Mouse (Mus musculus) kidney, adult 9 months (tissue): ENCODE results near the gene Spata3.

Experiments used
- DNase-seq: peaks from one replicate; pipeline ENCODE4 v3.0.0; 2022

Spata3 gene

DNA sequence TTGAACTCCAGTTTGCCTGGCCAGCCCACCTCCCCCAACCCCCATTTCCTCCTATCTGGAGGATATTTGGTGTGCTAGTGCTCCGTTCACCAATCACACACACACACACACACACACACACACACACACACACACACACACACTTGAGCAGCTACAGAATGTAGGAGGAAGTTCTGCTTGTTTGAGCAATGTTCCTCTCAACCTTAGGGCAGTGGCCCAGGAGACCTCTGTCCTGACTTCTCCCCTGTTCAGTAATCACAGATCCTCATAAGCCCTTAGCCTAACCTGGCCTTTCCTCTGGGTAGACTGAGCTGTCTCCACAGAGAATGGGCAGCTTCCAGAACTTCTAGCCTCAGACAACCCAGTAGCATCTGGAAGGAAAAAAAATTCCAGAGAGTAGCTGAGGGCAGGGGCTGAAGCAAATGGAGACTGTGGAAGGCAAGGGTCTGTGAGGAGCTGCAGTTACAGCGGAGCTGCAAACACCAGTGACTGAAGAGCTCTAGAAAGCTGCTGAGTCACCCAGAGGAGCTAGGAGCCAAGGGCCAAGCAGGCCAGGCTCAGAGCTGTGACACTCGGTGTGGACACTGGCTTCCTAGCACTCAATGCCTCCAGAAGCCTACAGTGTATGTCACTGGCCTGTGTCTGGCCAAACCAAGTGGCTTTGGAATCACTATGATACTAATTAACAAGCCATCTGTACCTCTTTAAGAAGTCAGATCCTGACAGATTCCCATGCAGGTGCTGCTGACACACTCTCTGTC lies 21.8 kb downstream of the Spata3 start:
- DNase-seq = peak; percentile 40

DNA sequence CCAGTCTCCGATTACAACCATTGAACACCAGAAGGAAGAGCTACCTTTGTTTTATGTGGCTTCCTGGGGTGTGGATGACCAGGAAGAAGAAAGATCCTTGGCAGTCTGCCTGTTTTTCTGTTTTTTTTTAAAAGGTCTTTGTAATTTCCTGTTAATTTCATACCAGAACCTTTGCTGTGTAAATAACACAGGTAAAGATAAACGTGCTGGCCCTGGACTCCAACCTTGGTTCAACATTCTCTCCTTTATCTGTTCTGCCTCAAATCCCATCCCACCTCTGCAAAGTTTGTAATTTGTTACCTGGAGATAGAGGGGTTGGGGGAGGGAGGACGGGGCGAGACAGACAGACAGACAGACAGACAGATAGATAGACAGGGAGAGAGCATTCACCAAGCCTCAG lies 23.5 kb downstream of the Spata3 start:
- peak; percentile 53 for DNase-seq

DNA sequence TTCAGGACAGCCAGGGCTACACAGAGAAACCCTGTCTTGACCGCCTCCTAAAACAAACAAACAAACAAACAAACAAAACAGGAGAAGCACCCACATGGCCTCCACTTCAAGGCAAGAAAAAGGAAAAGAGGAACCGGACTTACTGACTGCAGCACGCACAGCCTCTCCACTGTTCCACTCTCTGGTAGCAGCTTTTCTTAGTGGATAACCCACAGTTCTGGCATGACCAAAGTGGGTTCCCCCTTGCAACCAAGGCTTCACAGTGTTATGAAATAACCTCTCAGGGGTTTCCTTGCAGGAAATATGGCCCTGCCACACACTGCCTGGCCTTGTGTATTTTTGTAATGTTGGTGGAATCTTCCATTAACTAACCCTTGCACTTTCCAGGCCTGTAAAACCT lies 24.2 kb downstream of the Spata3 start:
- DNase-seq = no peak

DNA sequence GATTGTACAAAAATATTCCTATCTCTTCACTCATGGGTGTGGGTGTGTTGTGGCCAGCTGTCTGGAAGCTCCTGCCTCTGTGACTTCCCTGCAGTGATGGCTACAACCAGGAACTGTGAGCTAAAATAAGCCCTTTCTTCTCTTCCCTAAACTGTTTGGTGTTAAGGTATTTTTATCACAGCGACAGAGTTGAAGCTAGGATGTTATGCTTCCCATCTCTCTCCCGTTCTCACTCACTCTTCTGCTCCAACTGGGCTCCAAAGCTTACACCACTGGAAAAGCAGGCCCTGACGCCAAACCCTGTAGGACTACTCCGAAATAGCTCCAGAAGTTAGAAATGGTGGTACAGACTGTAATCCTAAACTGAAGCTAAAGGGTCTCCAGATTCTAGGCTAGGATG lies 28.4 kb downstream of the Spata3 start:
- DNase-seq = no peak

GRCm38 (mm10) chr1:86045848-86046805 lies 29.5 kb downstream of the Spata3 start, which contains the start of gene 2810459M11Rik:
TSS of gene 2810459M11Rik (plus strand) at chr1:86045863.
- DNase-seq = no peak

GRCm38 (mm10) chr1:86046833-86047563 lies 30.4 kb downstream of the Spata3 start:
- DNase-seq = no peak

GRCm38 (mm10) chr1:86048231-86048630 lies 31.6 kb downstream of the Spata3 start:
- DNase-seq = no peak

DNA sequence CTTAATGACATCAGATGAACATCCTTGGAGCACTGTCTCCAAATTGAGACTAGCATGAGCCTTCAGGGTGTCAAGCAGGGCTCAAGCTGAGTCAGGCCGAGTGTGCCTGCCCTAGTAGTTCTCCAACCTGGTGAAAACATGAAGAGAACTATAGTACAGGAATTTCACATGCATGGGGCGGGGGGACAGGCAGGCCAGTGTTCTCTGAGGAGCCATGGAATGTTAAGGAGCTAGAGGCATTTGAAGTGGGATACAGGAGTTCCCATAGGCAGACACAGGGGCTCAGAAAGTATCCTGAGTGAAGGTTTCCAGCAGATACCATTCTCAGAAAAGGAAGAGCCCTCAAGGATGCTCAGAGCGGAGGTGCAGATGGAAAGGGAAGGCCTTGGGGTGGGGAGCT lies 32.1 kb downstream of the Spata3 start:
- DNase-seq = no peak

GRCm38 (mm10) chr1:86053198-86053921 lies 36.7 kb downstream of the Spata3 start:
- DNase-seq = peak; percentile 49

DNA sequence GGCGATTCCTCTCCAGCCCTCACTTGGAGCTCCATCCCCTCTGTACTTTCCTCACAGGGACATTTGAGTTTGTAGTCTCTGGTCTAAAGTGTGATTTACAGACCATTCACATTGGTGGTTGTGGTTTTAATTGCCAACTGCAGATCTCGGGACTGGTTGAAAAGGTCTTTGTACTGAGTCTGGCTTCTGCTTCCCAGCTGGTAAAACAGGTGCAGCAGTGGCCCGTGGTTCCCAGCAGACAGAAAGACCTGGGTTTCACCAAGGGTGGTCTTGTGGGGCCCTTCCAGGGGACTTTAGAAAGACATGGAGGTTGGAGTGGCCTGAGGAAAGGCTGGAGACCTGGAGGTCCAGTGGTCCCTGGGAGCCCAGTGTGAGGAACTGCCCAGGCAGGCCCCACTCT lies 38.3 kb downstream of the Spata3 start:
- no peak for DNase-seq

GRCm38 (mm10) chr1:86056284-86056683 lies 39.7 kb downstream of the Spata3 start:
- DNase-seq = no peak

DNA sequence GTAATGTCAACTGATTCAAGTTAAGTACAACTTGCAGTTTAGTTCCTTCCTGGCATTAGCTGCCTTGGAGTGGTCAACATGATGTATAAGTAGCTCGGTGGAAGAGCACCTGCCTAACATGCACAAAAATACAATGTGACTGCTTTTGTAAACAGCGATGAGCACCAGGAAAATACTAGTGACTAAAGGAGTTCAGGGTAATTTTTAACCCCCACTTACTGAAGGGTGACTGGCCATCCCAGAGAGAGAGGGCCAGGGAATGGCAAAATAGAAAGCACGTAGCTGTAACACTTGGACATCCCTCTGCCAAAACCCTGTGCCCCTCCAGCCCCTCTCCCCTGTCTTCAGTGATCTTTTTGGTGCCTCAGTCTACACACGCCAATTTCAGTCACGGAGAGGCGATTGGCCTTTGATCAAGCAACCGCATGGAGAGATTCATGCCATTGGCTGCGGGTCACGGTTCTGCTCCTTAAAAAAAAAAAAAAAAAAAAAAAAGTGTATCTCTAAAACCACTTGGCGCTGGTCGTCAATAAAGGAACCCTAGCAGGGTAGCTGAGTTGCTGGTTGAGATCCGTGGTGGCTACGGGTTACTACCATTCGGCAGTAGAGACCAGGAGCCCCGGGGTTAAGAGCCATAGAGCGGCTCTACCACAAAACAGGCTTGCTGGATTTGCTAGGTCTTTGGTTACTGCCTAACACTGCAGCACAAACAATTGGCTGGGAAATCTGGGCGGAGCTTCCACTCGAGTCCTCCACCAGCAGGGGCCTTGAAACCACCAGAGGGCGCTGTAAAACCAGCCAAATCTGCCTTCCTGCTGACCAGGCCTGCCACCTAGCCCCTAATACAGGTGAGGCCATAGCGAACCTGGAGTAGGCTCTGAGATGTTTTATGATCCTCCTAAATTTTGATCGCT lies 42.5 kb downstream of the Spata3 start:
- peak; percentile 99 for DNase-seq

DNA sequence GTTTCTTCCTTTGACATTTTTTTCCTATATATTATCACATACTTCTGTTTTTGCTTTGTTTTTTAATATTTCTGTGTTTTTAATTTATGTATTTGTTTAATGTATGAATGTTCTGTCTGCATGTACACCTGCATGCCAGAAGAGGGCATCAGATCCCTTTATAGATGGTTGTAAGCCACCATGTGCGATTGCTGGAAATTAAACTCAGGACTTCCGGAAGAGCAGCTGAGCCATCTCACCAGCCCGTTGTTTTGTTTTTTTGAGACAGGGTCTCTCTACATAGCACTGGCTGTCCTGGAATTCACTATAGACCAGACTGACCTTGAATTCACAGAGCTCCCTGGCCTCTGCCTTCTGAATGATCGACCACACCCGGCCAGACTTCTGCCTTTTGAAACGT lies 45.9 kb downstream of the Spata3 start:
- no peak for DNase-seq

GRCm38 (mm10) chr1:86064271-86064991 lies 47.8 kb downstream of the Spata3 start, which contains the start of gene Psmd1:
TSS of gene Psmd1 (plus strand) at chr1:86064387.
- DNase-seq = peak; percentile 94

DNA sequence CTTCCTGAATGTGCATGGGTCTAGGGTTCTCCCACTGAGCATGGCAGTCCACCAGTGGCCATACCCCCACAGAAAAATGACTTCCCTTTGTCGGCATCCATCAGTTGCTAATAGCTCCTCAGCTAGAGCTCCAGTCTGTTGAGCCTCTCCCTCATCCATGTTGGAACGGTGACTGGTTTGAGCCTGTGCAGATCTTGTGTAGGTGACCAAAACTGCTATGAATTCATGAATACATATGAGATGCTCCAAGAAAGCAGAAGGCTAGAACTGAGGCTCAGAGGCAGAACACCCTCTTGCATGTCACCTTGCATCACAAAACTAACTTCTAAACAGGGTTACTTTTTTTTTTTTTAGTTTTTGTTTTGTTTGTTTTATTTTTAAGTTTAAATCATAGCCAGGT lies 59.9 kb downstream of the Spata3 start:
- DNase-seq = no peak
